Mouse (Mus musculus) lung, embryonic 14.5 days (tissue): Measurements from ENCODE around the gene Tes. TPM values are rescaled to one million over a fixed set of nuclear protein-coding genes. Genes with fewer than 3 reads are reported as not detected.

Source experiments
- ATAC-seq: fragments of 200-750 bp; cut with Nextera tagmentation; 2 replicates; pipeline ENCODE4 v1.8.0; 2017; ENCODE audit warnings: mild to moderate bottlenecking, moderate TSS enrichment, moderate library complexity; ENCODE audit not compliant: insufficient read depth
- DNase-seq: peaks from one replicate; pipeline ENCODE4 v3.0.0-alpha.2; 2015
- H3K27ac ChIP-seq: fragments of 300-500 bp; sonication (generic); 2 replicates; pipeline ENCODE4 v1.5.1; 2014; ENCODE audit warnings: low read depth, mild to moderate bottlenecking, moderate library complexity
- H3K27me3 ChIP-seq: fragments of 300-500 bp; sonication (generic); 2 replicates; pipeline ENCODE4 v1.6.1; 2014; ENCODE audit warnings: low read length, control low read depth; ENCODE audit not compliant: insufficient read depth
- H3K36me3 ChIP-seq: fragments of 300-500 bp; sonication (generic); 2 replicates; pipeline ENCODE4 v1.6.1; 2014; ENCODE audit warnings: control low read depth; ENCODE audit not compliant: insufficient read depth
- H3K4me1 ChIP-seq: fragments of 300-500 bp; sonication (generic); 2 replicates; pipeline ENCODE4 v1.6.1; 2014; ENCODE audit warnings: antibody characterized with exemption, control low read depth; ENCODE audit not compliant: insufficient read depth
- H3K4me2 ChIP-seq: fragments of 300-500 bp; sonication (generic); 2 replicates; pipeline ENCODE4 v1.6.1; 2014; ENCODE audit warnings: mild to moderate bottlenecking
- H3K4me3 ChIP-seq: fragments of 300-500 bp; sonication (generic); 2 replicates; pipeline ENCODE4 v1.5.1; 2014; ENCODE audit warnings: low read depth, low read length
- H3K9ac ChIP-seq: fragments of 300-500 bp; sonication (generic); 2 replicates; pipeline ENCODE4 v1.6.1; 2014
- H3K9me3 ChIP-seq: fragments of 300-500 bp; sonication (generic); 2 replicates; pipeline ENCODE4 v1.6.1; 2016; ENCODE audit warnings: low read depth, low read length, control low read depth
- CTCF ChIP-seq: IDR thresholded peaks from 2 replicates; pipeline ENCODE4 v1.5.1; 2016; ENCODE audit warnings: antibody characterized with exemption, low read depth
- WGBS: fragments of 180-500 bp; shearing (Covaris S2); extraction: QIAGEN DNeasy Blood & Tissue Kit; methylation state at CpG from one replicate; pipeline ENCODE4 v1.1.7; 2014; 5-methylcytosine and 5-hydroxymethylcytosine counted together
- polyA plus RNA-seq: library from polyadenylated mRNA; unstranded; fragments of >200 nt; fragmentation: Nextera tagmentation; extraction: Ambion mirVana; gene quantifications from 2 replicates; pipeline ENCODE4 v1.2.1, GENCODE M21; 2014

Tes gene
- polyA plus RNA-seq, 1 experiment from 2014 or later: 77.0 TPM

- DNase-seq: no peak
- 85% methylated on average over 25 of the region's 25 CpGs for WGBS
- Histone ChIP-seq H3K4me3 (no peak overlapping the region), H3K4me2 (no peak overlapping the region), H3K4me1 (no peaks in the 10 kb centered on the region), H3K36me3 (peaks cover 41% of the 10 kb centered on the region), H3K27me3 (no peaks in the 10 kb centered on the region), H3K27ac (no peak overlapping the region), H3K9me3 (no peaks in the 10 kb centered on the region), H3K9ac (no peak overlapping the region)
- ATAC-seq: no peak
- no peak for TF ChIP-seq CTCF
These were observed 34.7 kb downstream of the Tes start for GRCm38 (mm10) chr6:17099477-17100130.

- no peak for ATAC-seq
- Histone ChIP-seq H3K27me3 (no peaks in the 10 kb centered on the region), H3K9ac (no peak overlapping the region), H3K4me3 (no peak overlapping the region), H3K9me3 (no peaks in the 10 kb centered on the region), H3K4me2 (no peak overlapping the region), H3K27ac (no peak overlapping the region), H3K4me1 (no peaks in the 10 kb centered on the region), H3K36me3 (peaks cover 29% of the 10 kb centered on the region)
- TF ChIP-seq CTCF: peak; percentile 85
- DNase-seq: peak; percentile 85
These were observed 40.8 kb downstream of the Tes start for GRCm38 (mm10) chr6:17105714-17106113.

GRCm38 (mm10) chr6:17106493-17106892 lies 41.5 kb downstream of the Tes start:
- H3K4me1 ChIP-seq: no peaks in the 10 kb centered on the region
- no peaks in the 10 kb centered on the region for H3K27me3 ChIP-seq
- H3K27ac ChIP-seq: no peak overlapping the region
- ATAC-seq (no peak), DNase-seq (no peak)
- peaks cover 24% of the 10 kb centered on the region for H3K36me3 ChIP-seq
- no peak for TF ChIP-seq CTCF
- no peak overlapping the region for H3K4me3 ChIP-seq
- H3K4me2 ChIP-seq: no peak overlapping the region
- WGBS: 93% methylated on average over 5 of the region's 5 CpGs
- no peaks in the 10 kb centered on the region for H3K9me3 ChIP-seq
- no peak overlapping the region for H3K9ac ChIP-seq

- H3K27ac ChIP-seq: no peak overlapping the region
- no peaks in the 10 kb centered on the region for H3K27me3 ChIP-seq
- H3K36me3 ChIP-seq: 0 out of 2 replicates have a peak, but pooled peaks cover 8% of the 10 kb centered on the region
- DNase-seq (no peak), ATAC-seq (no peak)
- no peak overlapping the region for H3K9ac ChIP-seq
- TF ChIP-seq CTCF: no peak
- H3K4me3 ChIP-seq: no peak overlapping the region
- 64% methylated on average over 4 of the region's 4 CpGs for WGBS
- no peaks in the 10 kb centered on the region for H3K4me1 ChIP-seq
- H3K4me2 ChIP-seq: no peak overlapping the region
- H3K9me3 ChIP-seq: no peaks in the 10 kb centered on the region
These were observed 44.3 kb downstream of the Tes start for GRCm38 (mm10) chr6:17109204-17109603.

GRCm38 (mm10) chr6:17110564-17111100 lies 45.7 kb downstream of the Tes start:
- Histone ChIP-seq H3K4me2 (no peak overlapping the region), H3K4me3 (no peak overlapping the region), H3K9me3 (no peaks in the 10 kb centered on the region), H3K36me3 (no peaks in the 10 kb centered on the region), H3K4me1 (no peaks in the 10 kb centered on the region), H3K27ac (no peak overlapping the region), H3K9ac (no peak overlapping the region), H3K27me3 (no peaks in the 10 kb centered on the region)
- peak; percentile 45 for TF ChIP-seq CTCF
- DNase-seq: peak; percentile 58
- WGBS: 59% methylated on average over 6 of the region's 6 CpGs
- no peak for ATAC-seq

GRCm38 (mm10) chr6:17112081-17112480 lies 47.1 kb downstream of the Tes start:
- Histone ChIP-seq H3K9ac (no peak overlapping the region), H3K36me3 (no peaks in the 10 kb centered on the region), H3K9me3 (no peaks in the 10 kb centered on the region), H3K27me3 (no peaks in the 10 kb centered on the region), H3K4me2 (no peak overlapping the region), H3K27ac (no peak overlapping the region), H3K4me3 (no peak overlapping the region), H3K4me1 (no peaks in the 10 kb centered on the region)
- 89% methylated on average over 1 of the region's 1 CpGs for WGBS
- no peak for TF ChIP-seq CTCF
- DNase-seq (no peak), ATAC-seq (no peak)

GRCm38 (mm10) chr6:17112990-17113389 lies 48.0 kb downstream of the Tes start:
- no peak for DNase-seq
- no peaks in the 10 kb centered on the region for H3K9me3 ChIP-seq
- TF ChIP-seq CTCF: no peak
- no peak for ATAC-seq
- no peak overlapping the region for H3K9ac ChIP-seq
- no peaks in the 10 kb centered on the region for H3K36me3 ChIP-seq
- no peak overlapping the region for H3K4me3 ChIP-seq
- H3K4me1 ChIP-seq: no peaks in the 10 kb centered on the region
- 70% methylated on average over 2 of the region's 2 CpGs for WGBS
- no peak overlapping the region for H3K4me2 ChIP-seq
- no peak overlapping the region for H3K27ac ChIP-seq
- no peaks in the 10 kb centered on the region for H3K27me3 ChIP-seq
